ENCODE assay signal across 25 mouse cellular contexts in genomic region chr10:43290638-43291230, GRCm38 (mm10).
DNase-seq lines count a peak whose midpoint lies in the region; ATAC-seq and TF ChIP-seq lines count a peak whose summit lies in the region.
"Had no signal": no experiment of that assay in that cellular context is flagged by ENCODE, and none has a peak within 500 bp of the region (broad histone marks: within the 10 kb centered on the region; RNA-seq: fewer than 3 reads in every experiment).

No protein-coding gene starts in this region.

- peaks cover 0 to 13% of the 10 kb centered on the region in 2 experiments; a peak in 2 of 4 replicates for H3K36me3 ChIP-seq in MEL (ENCODE audit: control insufficient read depth in 1 of 2, insufficient read depth in 2 of 2, low read length in 2 of 2)
- no peaks in the 10 kb centered on the region for H3K36me3 ChIP-seq in liver, embryonic 11.5 days (ENCODE audit: control insufficient read depth, insufficient read depth, low read length)
- H3K36me3 ChIP-seq in liver, postnatal 0 days (replicated peaks; ENCODE audit: insufficient read depth, low read length), result no peaks in the 10 kb centered on the region
- no peaks in the 10 kb centered on the region for H3K36me3 ChIP-seq in hindbrain, embryonic 16.5 days (ENCODE audit: control insufficient read depth, insufficient read depth, low read length)
- H3K36me3 ChIP-seq in forebrain, embryonic 11.5 days (ENCODE audit: control insufficient read depth, insufficient read depth, low read length), result no peaks in the 10 kb centered on the region
- H3K36me3 ChIP-seq: heart, embryonic 13.5 days; limb, embryonic 12.5 days; midbrain, embryonic 15.5 days had no signal

- H3K4me2 ChIP-seq in liver, embryonic 11.5 days, result peak overlapping the region; percentile 37
- H3K4me2 ChIP-seq in liver, postnatal 0 days (ENCODE audit: low read depth, low read length), result no peak overlapping the region
- H3K4me2 ChIP-seq in hindbrain, embryonic 16.5 days (ENCODE audit: low read length), result no peak overlapping the region
- no peak overlapping the region for H3K4me2 ChIP-seq in forebrain, embryonic 11.5 days (ENCODE audit: low read depth, low read length, severe bottlenecking)
- H3K4me2 ChIP-seq: heart, embryonic 13.5 days; limb, embryonic 12.5 days; midbrain, embryonic 15.5 days had no signal

- peak; percentile 39 to 59; a peak in 3 of 4 replicates for TF ChIP-seq EP300 in MEL (IDR thresholded peaks at IDR 0.05; ENCODE audit: low read depth in 1 of 2, low read length in 2 of 2)
- TF ChIP-seq EP300 in liver, postnatal 0 days (IDR thresholded peaks at IDR 0.05; ENCODE audit: low read depth), result peak; percentile 75

- no peaks in the 10 kb centered on the region for H3K79me2 ChIP-seq in MEL (ENCODE audit: control insufficient read depth, insufficient read depth, low read length, poor library complexity)

- 36% methylated on average over 2 of the region's 2 CpGs for WGBS in liver, embryonic 11.5 days
- 41% methylated on average over 2 of the region's 2 CpGs for whole genome bisulfite sequencing in liver, postnatal 0 days (ENCODE audit: insufficient replicate concordance)
- WGBS in hindbrain, embryonic 16.5 days, result 84% methylated on average over 2 of the region's 2 CpGs
- WGBS in forebrain, embryonic 11.5 days, result 77% methylated on average over 2 of the region's 2 CpGs

- H3K27ac ChIP-seq in MEL (ENCODE audit: control insufficient read depth, low read depth, low read length), result peak overlapping the region; percentile 23; the same call in 1 of the 2 replicates
- H3K27ac ChIP-seq in liver, embryonic 11.5 days (ENCODE audit: low read depth, low read length), result peak overlapping the region; percentile 77
- H3K27ac ChIP-seq in liver, postnatal 0 days (ENCODE audit: low read depth), result peak overlapping the region; percentile 58
- H3K27ac ChIP-seq in hindbrain, embryonic 16.5 days (ENCODE audit: low read depth, low read length), result no peak overlapping the region
- H3K27ac ChIP-seq in forebrain, embryonic 11.5 days (ENCODE audit: low read depth, low read length), result no peak overlapping the region
- H3K27ac ChIP-seq: heart, embryonic 13.5 days; limb, embryonic 12.5 days; midbrain, embryonic 15.5 days had no signal

- TF ChIP-seq RAD21 in MEL (IDR thresholded peaks at IDR 0.05; ENCODE audit: low read depth, low read length), result no peak

- no peak for TF ChIP-seq POLR2A in MEL (IDR thresholded peaks at IDR 0.05; ENCODE audit: control insufficient read depth in 1 of 2, insufficient read depth in 1 of 2, low read depth in 1 of 2, low read length in 2 of 2, poor library complexity in 1 of 2)

- DNase-seq in MEL (ENCODE audit: low read depth, low spot score), result peak; percentile 62
- DNase-seq in c-Kit-negative CD71-positive TER-119-positive erythroid progenitor cells, embryonic 14.5 days (ENCODE audit: low read depth, low spot score), result peak; percentile 49
- no peak for DNase-seq in liver, embryonic 11.5 days (ENCODE audit: low spot score)
- DNase-seq in liver, postnatal 0 days, result no peak
- no peak for DNase-seq in forebrain, embryonic 11.5 days (ENCODE audit: low spot score)
- DNase-seq: adrenal gland, postnatal 36 days; cerebellum, adult 8-10 months; cerebellum, postnatal 36 days; gastrocnemius, postnatal 10 days; heart, adult 18-20 months; heart, postnatal 14 days; kidney, adult 2 months; kidney, postnatal 10 days; layer of hippocampus, postnatal 36 days; lung, adult 2 months; lung, postnatal 14 days; thymus, adult 18-20 months; thymus, postnatal 4 days had no signal

- no peak overlapping the region for H3K4me3 ChIP-seq in MEL (ENCODE audit: control insufficient read depth in 1 of 2, insufficient read depth in 1 of 2, low read depth in 2 of 2, low read length in 2 of 2)
- H3K4me3 ChIP-seq in liver, embryonic 11.5 days (ENCODE audit: low read depth, low read length), result no peak overlapping the region
- no peak overlapping the region for H3K4me3 ChIP-seq in liver, postnatal 0 days (ENCODE audit: low read depth, low read length)
- H3K4me3 ChIP-seq in hindbrain, embryonic 16.5 days (ENCODE audit: low read length), result no peak overlapping the region
- no peak overlapping the region for H3K4me3 ChIP-seq in forebrain, embryonic 11.5 days (ENCODE audit: low read depth, low read length)
- H3K4me3 ChIP-seq: heart, embryonic 13.5 days; limb, embryonic 12.5 days; megakaryocyte, embryonic 14.5 days; midbrain, embryonic 15.5 days had no signal

- H3K27me3 ChIP-seq in MEL (ENCODE audit: control insufficient read depth in 1 of 2, insufficient read depth in 2 of 2, low read length in 2 of 2), result no peaks in the 10 kb centered on the region
- H3K27me3 ChIP-seq in liver, embryonic 11.5 days (replicated peaks; ENCODE audit: control insufficient read depth, insufficient read depth, low read length), result no peaks in the 10 kb centered on the region
- no peaks in the 10 kb centered on the region for H3K27me3 ChIP-seq in liver, postnatal 0 days (ENCODE audit: insufficient read depth, low read length)
- no peaks in the 10 kb centered on the region for H3K27me3 ChIP-seq in hindbrain, embryonic 16.5 days (replicated peaks; ENCODE audit: control insufficient read depth, insufficient read depth, low read length)
- H3K27me3 ChIP-seq in forebrain, embryonic 11.5 days (ENCODE audit: control insufficient read depth, insufficient read depth, low read length), result no peaks in the 10 kb centered on the region
- H3K27me3 ChIP-seq: heart, embryonic 13.5 days; limb, embryonic 12.5 days; megakaryocyte, embryonic 14.5 days; midbrain, embryonic 15.5 days had no signal

- ATAC-seq in liver, embryonic 11.5 days (replicated peaks; ENCODE audit: low FRiP score), result peak; percentile 83
- ATAC-seq in liver, postnatal 0 days, result peak; percentile 76
- no peak for ATAC-seq in hindbrain, embryonic 16.5 days
- ATAC-seq in forebrain, embryonic 11.5 days (replicated peaks; ENCODE audit: low FRiP score), result no peak
- ATAC-seq in granulocyte monocyte progenitor cell, adult 5-6 weeks (replicated peaks; ENCODE audit: poor library complexity, severe bottlenecking), result no peak
- ATAC-seq: forebrain, embryonic 16.5 days; midbrain, embryonic 15.5 days had no signal

- no peak overlapping the region for H3K9ac ChIP-seq in MEL (ENCODE audit: control insufficient read depth, low read depth, low read length, poor library complexity, severe bottlenecking)
- H3K9ac ChIP-seq in liver, embryonic 11.5 days (ENCODE audit: low read depth, low read length), result no peak overlapping the region; the same call in 1 of the 2 replicates
- H3K9ac ChIP-seq in liver, postnatal 0 days (replicated peaks), result no peak overlapping the region
- H3K9ac ChIP-seq in hindbrain, embryonic 16.5 days (ENCODE audit: low read depth, low read length), result no peak overlapping the region
- H3K9ac ChIP-seq in forebrain, embryonic 11.5 days (ENCODE audit: low read length), result no peak overlapping the region
- H3K9ac ChIP-seq: heart, embryonic 13.5 days; limb, embryonic 12.5 days; midbrain, embryonic 15.5 days had no signal

- no peaks in the 10 kb centered on the region for H3K9me3 ChIP-seq in MEL (replicated peaks; ENCODE audit: insufficient read depth, low read length)
- H3K9me3 ChIP-seq in liver, embryonic 11.5 days (ENCODE audit: control insufficient read depth, low read length), result no peaks in the 10 kb centered on the region
- no peaks in the 10 kb centered on the region for H3K9me3 ChIP-seq in liver, postnatal 0 days (ENCODE audit: low read length)
- H3K9me3 ChIP-seq in hindbrain, embryonic 16.5 days (ENCODE audit: control insufficient read depth, low read length), result no peaks in the 10 kb centered on the region
- H3K9me3 ChIP-seq in forebrain, embryonic 11.5 days (ENCODE audit: control insufficient read depth, low read length), result no peaks in the 10 kb centered on the region
- H3K9me3 ChIP-seq: heart, embryonic 13.5 days; limb, embryonic 12.5 days; megakaryocyte, embryonic 14.5 days; midbrain, embryonic 15.5 days had no signal

- peaks cover 2 to 13% of the 10 kb centered on the region in 2 experiments; a peak in 3 of 4 replicates for H3K4me1 ChIP-seq in MEL (ENCODE audit: control insufficient read depth in 1 of 2, insufficient read depth in 2 of 2, low read length in 2 of 2)
- H3K4me1 ChIP-seq in liver, embryonic 11.5 days (replicated peaks; ENCODE audit: control insufficient read depth, insufficient read depth, low read length), result peaks cover 21% of the 10 kb centered on the region
- peaks cover 19% of the 10 kb centered on the region for H3K4me1 ChIP-seq in liver, postnatal 0 days (ENCODE audit: insufficient read depth)
- H3K4me1 ChIP-seq in hindbrain, embryonic 16.5 days (ENCODE audit: control insufficient read depth, insufficient read depth, low read depth, low read length), result no peaks in the 10 kb centered on the region
- H3K4me1 ChIP-seq in forebrain, embryonic 11.5 days (replicated peaks; ENCODE audit: control insufficient read depth, insufficient read depth, low read length), result no peaks in the 10 kb centered on the region

- no peak for TF ChIP-seq CTCF in MEL (IDR thresholded peaks at IDR 0.05 in 2 of 3, conservative IDR thresholded peaks at IDR 0.05 in 1 of 3; ENCODE audit: control insufficient read depth in 1 of 3, insufficient read depth in 1 of 3, low read depth in 2 of 3, low read length in 3 of 3, poor library complexity in 1 of 3, severe bottlenecking in 1 of 3)
- TF ChIP-seq CTCF in liver, postnatal 0 days (IDR thresholded peaks at IDR 0.05; ENCODE audit: low read depth), result no peak

TF ChIP-seq in MEL, 35 proteins besides CTCF, POLR2A, EP300 and RAD21:
- TF ChIP-seq MYC (IDR thresholded peaks at IDR 0.05; ENCODE audit: low read depth, low read length) (peak; percentile 22; the same call in 1 of the 2 replicates), CHD2 (IDR thresholded peaks at IDR 0.05; ENCODE audit: low read length) (no peak), SIN3A (IDR thresholded peaks at IDR 0.05; ENCODE audit: low read length) (no peak; the same call in 1 of the 2 replicates), MEF2A (IDR thresholded peaks at IDR 0.05; ENCODE audit: extremely low read depth, insufficient replicate concordance, low read depth, low read length, poor library complexity, severe bottlenecking) (no peak), BHLHE40 (IDR thresholded peaks at IDR 0.05; ENCODE audit: borderline replicate concordance, low read depth, low read length) (peak; percentile 80; the same call in 1 of the 2 replicates), TCF12 (IDR thresholded peaks at IDR 0.05; ENCODE audit: low read depth, low read length) (peak; percentile 59), GATA1 (IDR thresholded peaks at IDR 0.05; ENCODE audit: low read depth, low read length) (peak; percentile 78), TAL1 (IDR thresholded peaks at IDR 0.05; ENCODE audit: low read length) (peak; percentile 70), RCOR1 (IDR thresholded peaks at IDR 0.05; ENCODE audit: low read depth, low read length) (peak; percentile 21; the same call in 1 of the 2 replicates), ETS1 (IDR thresholded peaks at IDR 0.05; ENCODE audit: low read depth, low read length) (no peak), MAX (IDR thresholded peaks at IDR 0.05; ENCODE audit: low read length) (peak; percentile 18; the same call in 1 of the 2 replicates)

Comparison
In these comparisons a context has a peak if more than half of its experiments do, and no peak if none do; other contexts are left out.
1. DNase-seq: peak in MEL (single experiment) and c-Kit-negative CD71-positive TER-119-positive erythroid progenitor cells, embryonic 14.5 days (single experiment); none in liver, embryonic 11.5 days (single experiment), liver, postnatal 0 days (single experiment) and forebrain, embryonic 11.5 days (single experiment).
2. H3K27ac ChIP-seq: peak in MEL (single experiment), liver, embryonic 11.5 days (single experiment) and liver, postnatal 0 days (single experiment); none in hindbrain, embryonic 16.5 days (single experiment) and forebrain, embryonic 11.5 days (single experiment).
3. ATAC-seq: peak in liver, embryonic 11.5 days (single experiment) and liver, postnatal 0 days (single experiment); none in hindbrain, embryonic 16.5 days (single experiment), forebrain, embryonic 11.5 days (single experiment) and granulocyte monocyte progenitor cell, adult 5-6 weeks (single experiment).